Mouse (Mus musculus) stomach, embryonic 15.5 days (tissue): ENCODE measurements around the gene Tac2. TPM values are rescaled to one million over a fixed set of nuclear protein-coding genes. Genes with fewer than 3 reads are reported as not detected.

ENCODE experiments used
- ATAC-seq: fragments of 200-750 bp; cut with Nextera tagmentation; 2 replicates; pipeline ENCODE4 v1.8.0; 2017; ENCODE audit warnings: low read depth, moderate number of reproducible peaks, moderate TSS enrichment; ENCODE audit not compliant: insufficient read depth, low FRiP score
- H3K27ac ChIP-seq: fragments of 300-500 bp; sonication (generic); 2 replicates; pipeline ENCODE4 v1.5.1; 2015; ENCODE audit warnings: mild to moderate bottlenecking, inconsistent platforms
- H3K27me3 ChIP-seq: fragments of 300-500 bp; sonication (generic); replicated peaks from 2 replicates; pipeline ENCODE4 v1.6.1; 2015; ENCODE audit warnings: inconsistent platforms
- H3K36me3 ChIP-seq: fragments of 300-500 bp; sonication (generic); 2 replicates; pipeline ENCODE4 v1.6.1; 2015; ENCODE audit warnings: inconsistent platforms
- H3K4me1 ChIP-seq: fragments of 300-500 bp; sonication (generic); 2 replicates; pipeline ENCODE4 v1.6.1; 2015; ENCODE audit warnings: inconsistent platforms
- H3K4me2 ChIP-seq: fragments of 300-500 bp; sonication (generic); 2 replicates; pipeline ENCODE4 v1.6.1; 2015; ENCODE audit warnings: mild to moderate bottlenecking, inconsistent platforms
- H3K4me3 ChIP-seq: fragments of 300-500 bp; sonication (generic); replicated peaks from 2 replicates; pipeline ENCODE4 v1.5.1; 2015; ENCODE audit warnings: inconsistent platforms
- H3K9ac ChIP-seq: fragments of 300-500 bp; sonication (generic); 2 replicates; pipeline ENCODE4 v1.6.1; 2015; ENCODE audit warnings: inconsistent platforms
- H3K9me3 ChIP-seq: fragments of 300-500 bp; sonication (generic); 2 replicates; pipeline ENCODE4 v1.6.1; 2016; ENCODE audit warnings: inconsistent platforms
- WGBS: fragments of 180-500 bp; shearing (Covaris S2); methylation state at CpG from one replicate; pipeline ENCODE4 v1.1.7; 2015; 5-methylcytosine and 5-hydroxymethylcytosine counted together
- polyA plus RNA-seq: library from polyadenylated mRNA; unstranded; fragments of >200 nt; fragmentation: Nextera tagmentation; extraction: Ambion mirVana; gene quantifications from 2 replicates; pipeline ENCODE4 v1.2.1, GENCODE M21; 2015

Gene Tac2
- 2.7 and 4.4 TPM in 2 replicates for polyA plus RNA-seq

DNA sequence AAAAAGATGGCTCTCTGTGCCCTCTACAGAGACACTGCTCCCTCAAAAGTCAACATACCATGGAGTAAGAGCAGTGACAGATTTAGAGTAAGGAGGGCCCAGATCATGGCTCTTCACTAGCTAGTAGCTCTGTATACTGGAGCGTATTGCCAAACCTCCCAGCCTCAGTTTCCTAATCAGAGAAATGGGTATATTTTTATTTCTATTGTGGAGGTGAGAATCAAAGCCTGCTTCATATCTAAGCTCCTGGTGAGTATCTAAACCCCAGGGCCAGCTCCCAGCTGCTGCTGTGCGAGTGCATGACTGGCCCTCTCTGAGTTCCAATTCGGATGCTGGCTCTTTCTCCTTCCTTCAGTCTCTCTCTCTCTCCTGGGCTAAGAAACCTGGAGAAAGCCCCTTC, at the start of gene Tac2:
TSS of gene Tac2 (plus strand) at position 301 of the 400 bp plus-strand sequence.
- no peaks in the 10 kb centered on the region for H3K36me3 ChIP-seq
- H3K27me3 ChIP-seq: no peaks in the 10 kb centered on the region; the same call in 1 of the 2 replicates
- H3K4me2 ChIP-seq: no peak within 1 kb of the TSS
- no peaks in the 10 kb centered on the region for H3K9me3 ChIP-seq
- H3K4me1 ChIP-seq: peaks cover 18% of the 10 kb centered on the region
- no peak for ATAC-seq
- 74% methylated on average over 3 of the region's 3 CpGs for WGBS
- no peak within 1 kb of the TSS for H3K9ac ChIP-seq
- H3K4me3 ChIP-seq: no peak within 1 kb of the TSS
- H3K27ac ChIP-seq: no peak within 1 kb of the TSS

DNA sequence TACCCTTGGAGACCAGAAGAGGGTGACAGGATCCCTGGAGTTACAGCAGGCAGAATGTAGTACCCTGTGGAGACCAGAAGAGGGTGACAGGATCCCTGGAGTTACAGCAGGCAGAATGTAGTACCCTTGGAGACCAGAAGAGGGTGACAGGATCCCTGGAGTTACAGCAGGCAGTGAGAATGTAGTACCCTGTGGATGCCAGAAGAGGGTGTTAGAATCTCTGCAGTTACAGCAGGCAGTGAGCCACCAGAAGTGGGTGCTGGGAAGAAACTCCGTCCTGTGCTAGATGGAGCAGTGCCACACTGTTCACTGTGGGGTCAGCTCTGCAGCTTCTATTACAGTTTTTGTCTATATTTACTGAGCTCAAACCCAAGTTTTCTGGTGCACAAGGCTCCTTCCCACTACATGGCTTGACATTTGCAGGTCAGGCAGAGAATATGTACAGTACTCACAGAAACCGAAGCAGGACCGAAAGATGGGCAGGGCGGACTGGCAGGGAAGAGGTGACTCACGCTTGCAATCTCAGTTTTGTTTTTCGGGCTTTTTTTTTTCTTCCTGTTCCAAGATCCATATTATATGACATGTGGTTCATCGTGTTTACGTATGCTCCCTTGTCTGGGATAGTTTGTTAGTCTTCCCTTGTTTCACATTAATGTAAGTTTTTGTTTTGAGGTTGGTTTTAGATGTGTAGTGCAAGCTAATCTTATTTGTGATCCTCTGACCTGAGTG, 49.3 kb upstream of the Tac2 start:
- H3K9ac ChIP-seq: no peak overlapping the region
- 82% methylated on average over 8 of the region's 8 CpGs for WGBS
- no peaks in the 10 kb centered on the region for H3K27me3 ChIP-seq
- ATAC-seq: no peak
- H3K27ac ChIP-seq: peak overlapping the region; percentile 77; the same call in 1 of the 2 replicates
- H3K4me1 ChIP-seq: peaks cover 7% of the 10 kb centered on the region; the same call in 1 of the 2 replicates
- no peak overlapping the region for H3K4me3 ChIP-seq
- H3K4me2 ChIP-seq: no peak overlapping the region
- no peaks in the 10 kb centered on the region for H3K36me3 ChIP-seq
- H3K9me3 ChIP-seq: no peaks in the 10 kb centered on the region

- peak overlapping the region; percentile 67 for H3K4me3 ChIP-seq
- H3K27ac ChIP-seq: peak overlapping the region; percentile 78; the same call in 1 of the 2 replicates
- peak overlapping the region; percentile 51 for H3K4me2 ChIP-seq
- no peak overlapping the region for H3K9ac ChIP-seq
- H3K27me3 ChIP-seq: no peaks in the 10 kb centered on the region
- no peaks in the 10 kb centered on the region for H3K36me3 ChIP-seq
- 46% methylated on average over 5 of the region's 5 CpGs for WGBS
- ATAC-seq: no peak
- peaks cover 7% of the 10 kb centered on the region; the same call in 1 of the 2 replicates for H3K4me1 ChIP-seq
- H3K9me3 ChIP-seq: no peaks in the 10 kb centered on the region
These were observed 48.3 kb upstream of the Tac2 start for GRCm38 (mm10) chr10:127675859-127676398.

GRCm38 (mm10) chr10:127676691-127677548, 47.4 kb upstream of the Tac2 start:
- Histone ChIP-seq H3K27me3 (no peaks in the 10 kb centered on the region), H3K4me3 (peak overlapping the region; percentile 67), H3K36me3 (no peaks in the 10 kb centered on the region), H3K9me3 (no peaks in the 10 kb centered on the region), H3K27ac (peak overlapping the region; percentile 78), H3K4me2 (peak overlapping the region; percentile 91), H3K4me1 (peaks cover 7% of the 10 kb centered on the region; the same call in 1 of the 2 replicates), H3K9ac (peak overlapping the region; percentile 49)
- ATAC-seq: peak; percentile 94
- WGBS: under 1% methylated on average over 70 of the region's 71 CpGs

GRCm38 (mm10) chr10:127677591-127678336, 46.5 kb upstream of the Tac2 start:
- Histone ChIP-seq H3K9ac (peak overlapping the region; percentile 49), H3K4me2 (peak overlapping the region; percentile 91), H3K4me1 (peaks cover 7% of the 10 kb centered on the region; the same call in 1 of the 2 replicates), H3K27ac (0 out of 2 replicates have a peak overlapping the region, but pooled peaks have one; percentile 49), H3K9me3 (no peaks in the 10 kb centered on the region), H3K4me3 (peak overlapping the region; percentile 67), H3K27me3 (no peaks in the 10 kb centered on the region), H3K36me3 (no peaks in the 10 kb centered on the region)
- 9% methylated on average over 14 of the region's 14 CpGs for WGBS
- no peak for ATAC-seq

DNA sequence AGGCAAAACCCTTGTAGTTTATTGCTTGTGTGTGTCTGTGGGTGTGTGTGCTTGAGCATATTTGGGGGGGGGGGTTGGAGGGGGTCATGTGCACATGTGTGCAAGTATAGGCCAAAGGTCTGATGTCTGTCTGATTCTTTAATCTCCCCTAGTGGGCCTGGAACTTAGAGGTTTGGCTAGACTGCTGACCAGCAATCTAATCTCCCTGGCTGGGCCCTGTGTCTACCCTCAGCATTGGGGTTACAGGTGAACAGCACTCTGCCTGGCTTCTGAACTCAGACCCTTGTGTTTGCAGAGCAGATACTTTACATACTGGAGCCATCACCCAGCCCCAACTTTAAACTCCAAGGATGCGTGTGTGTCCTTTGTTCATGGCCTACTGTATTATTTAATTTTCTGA, 45.1 kb upstream of the Tac2 start:
- no peak for ATAC-seq
- Histone ChIP-seq H3K4me3 (no peak overlapping the region), H3K9ac (no peak overlapping the region), H3K36me3 (no peaks in the 10 kb centered on the region), H3K27me3 (no peaks in the 10 kb centered on the region), H3K27ac (no peak overlapping the region), H3K9me3 (no peaks in the 10 kb centered on the region), H3K4me2 (no peak overlapping the region), H3K4me1 (peaks cover 7% of the 10 kb centered on the region; the same call in 1 of the 2 replicates)
- 82% methylated on average over 1 of the region's 1 CpGs for WGBS

DNA sequence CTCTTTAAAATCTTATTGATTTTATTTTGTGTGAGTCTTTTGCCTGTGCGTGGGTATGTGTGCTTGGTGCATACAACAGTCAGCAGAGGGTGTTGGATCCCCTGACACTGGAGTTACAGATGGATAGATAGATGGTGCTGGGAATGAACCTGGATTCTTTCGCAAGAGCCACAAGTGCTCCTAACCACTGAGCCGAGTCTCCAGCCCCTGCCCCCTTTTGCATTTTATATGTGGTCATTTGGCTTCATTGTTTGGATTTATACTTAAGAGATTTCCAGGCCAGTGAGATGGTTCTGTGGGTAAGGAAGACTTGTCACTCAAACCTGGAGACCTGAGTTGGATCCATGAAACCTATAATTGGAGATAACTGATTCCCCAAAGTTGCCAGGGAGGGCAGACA, 44.4 kb upstream of the Tac2 start:
- 87% methylated on average over 3 of the region's 3 CpGs for WGBS
- no peak overlapping the region for H3K4me3 ChIP-seq
- H3K4me2 ChIP-seq: no peak overlapping the region
- ATAC-seq: no peak
- H3K9me3 ChIP-seq: no peaks in the 10 kb centered on the region
- H3K4me1 ChIP-seq: peaks cover 6% of the 10 kb centered on the region; the same call in 1 of the 2 replicates
- H3K27me3 ChIP-seq: no peaks in the 10 kb centered on the region
- no peaks in the 10 kb centered on the region for H3K36me3 ChIP-seq
- no peak overlapping the region for H3K27ac ChIP-seq
- H3K9ac ChIP-seq: no peak overlapping the region

GRCm38 (mm10) chr10:127682886-127683285, 41.4 kb upstream of the Tac2 start:
- Histone ChIP-seq H3K9ac (no peak overlapping the region), H3K4me2 (no peak overlapping the region), H3K27me3 (no peaks in the 10 kb centered on the region), H3K9me3 (no peaks in the 10 kb centered on the region), H3K4me3 (no peak overlapping the region), H3K27ac (no peak overlapping the region), H3K4me1 (no peaks in the 10 kb centered on the region), H3K36me3 (no peaks in the 10 kb centered on the region)
- 81% methylated on average over 6 of the region's 6 CpGs for WGBS
- no peak for ATAC-seq

DNA sequence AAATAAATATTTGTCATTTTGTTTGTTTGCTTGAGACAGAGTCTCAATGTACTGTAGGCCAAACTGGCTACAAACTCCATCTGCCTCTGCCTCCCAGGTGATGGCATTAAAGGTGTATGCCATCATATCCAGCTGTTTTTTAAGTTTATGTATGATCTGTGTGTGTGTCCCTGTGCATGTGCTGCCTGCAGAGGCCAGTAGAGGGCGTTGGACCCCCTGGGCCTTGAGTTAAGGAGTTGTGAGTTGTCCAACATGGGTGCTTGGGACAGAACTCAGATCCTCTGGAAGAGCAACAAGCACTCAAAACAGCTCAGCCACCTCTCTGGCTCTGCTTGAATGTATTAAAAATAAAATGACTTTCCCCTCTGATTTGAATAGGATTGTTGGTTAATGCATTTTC, 33.2 kb upstream of the Tac2 start:
- Histone ChIP-seq H3K4me2 (no peak overlapping the region), H3K36me3 (peaks cover 26% of the 10 kb centered on the region), H3K9ac (no peak overlapping the region), H3K27ac (no peak overlapping the region), H3K4me3 (no peak overlapping the region), H3K4me1 (no peaks in the 10 kb centered on the region), H3K9me3 (no peaks in the 10 kb centered on the region), H3K27me3 (no peaks in the 10 kb centered on the region)
- no peak for ATAC-seq
- 18% methylated on average over 1 of the region's 1 CpGs for WGBS

- peak; percentile 22; the same call in 1 of the 2 replicates for ATAC-seq
- 44% methylated on average over 2 of the region's 2 CpGs for WGBS
- H3K9me3 ChIP-seq: no peaks in the 10 kb centered on the region
These were observed 29.6 kb upstream of the Tac2 start for GRCm38 (mm10) chr10:127694636-127695035.

DNA sequence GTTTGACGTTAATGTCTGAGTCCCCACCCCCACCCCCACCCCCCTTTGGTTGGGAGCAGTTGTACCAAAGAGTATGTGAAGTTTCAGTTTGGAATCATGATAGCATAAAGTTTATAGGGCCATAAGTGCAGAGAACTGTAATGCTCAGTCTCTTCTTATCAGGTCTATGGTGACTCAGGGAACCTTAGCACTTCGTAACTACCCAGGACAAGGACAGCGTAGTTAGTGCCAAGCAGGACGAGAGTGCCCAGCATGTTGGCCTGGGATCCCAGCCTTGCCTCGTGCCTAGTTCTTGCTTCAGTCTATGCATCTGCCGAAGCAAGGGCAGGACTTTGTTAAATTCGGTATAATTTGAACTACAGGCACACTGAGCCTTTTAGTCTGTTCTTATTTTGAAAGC, 28.5 kb upstream of the Tac2 start:
- H3K9ac ChIP-seq: no peak overlapping the region
- ATAC-seq: no peak
- no peak overlapping the region for H3K4me2 ChIP-seq
- H3K9me3 ChIP-seq: no peaks in the 10 kb centered on the region
- H3K27me3 ChIP-seq: no peaks in the 10 kb centered on the region
- H3K36me3 ChIP-seq: peaks cover 24% of the 10 kb centered on the region
- 91% methylated on average over 7 of the region's 7 CpGs for WGBS
- no peak overlapping the region for H3K27ac ChIP-seq
- H3K4me1 ChIP-seq: no peaks in the 10 kb centered on the region
- H3K4me3 ChIP-seq: no peak overlapping the region

More at GRCm38 (mm10) chr10:127694636-127695035, 29.6 kb upstream of the Tac2 start:
- H3K4me3 ChIP-seq: no peak overlapping the region
- peaks cover 25% of the 10 kb centered on the region for H3K36me3 ChIP-seq
- H3K4me2 ChIP-seq: no peak overlapping the region
- H3K27ac ChIP-seq: no peak overlapping the region
- no peaks in the 10 kb centered on the region for H3K27me3 ChIP-seq
- H3K9ac ChIP-seq: no peak overlapping the region
- no peaks in the 10 kb centered on the region for H3K4me1 ChIP-seq
